Mouse (Mus musculus) 3134 (cell line): ENCODE results near the gene Echdc1.
"Not testable (repeated sequence)": the region's sequence is repeated elsewhere in the genome, so short reads cannot be mapped to it uniquely, and the experiment has no call there.

Experiments used
- DNase-seq: peaks from one replicate; pipeline ENCODE4 v3.0.0-alpha.2; 2011; ENCODE audit warnings: low spot score; ENCODE audit not compliant: insufficient read length; ENCODE audit errors: extremely low read depth

Gene Echdc1

GRCm38 (mm10) chr10:29313064-29313638 lies at the start of gene Echdc1:
Gene Echdc1 (plus strand): TSS chr10:29313166.
- peak; percentile 90 for DNase-seq

- DNase-seq = no peak
Observed at GRCm38 (mm10) chr10:29281736-29282135, 31.2 kb upstream of the Echdc1 start.

- no peak for DNase-seq
Observed at GRCm38 (mm10) chr10:29285757-29286156, 27.2 kb upstream of the Echdc1 start.

GRCm38 (mm10) chr10:29302230-29302629 lies 10.7 kb upstream of the Echdc1 start:
- no peak for DNase-seq

GRCm38 (mm10) chr10:29311480-29312219 lies 1.3 kb upstream of the Echdc1 start:
- DNase-seq = no peak

GRCm38 (mm10) chr10:29313905-29314304 lies 939 bp downstream of the Echdc1 start:
- DNase-seq = peak; percentile 13

- DNase-seq = no peak
Observed at GRCm38 (mm10) chr10:29324817-29325216, 11.9 kb downstream of the Echdc1 start.

GRCm38 (mm10) chr10:29333836-29334235 lies 20.9 kb downstream of the Echdc1 start:
- DNase-seq = no peak

- DNase-seq = peak; percentile 23
Observed at GRCm38 (mm10) chr10:29338355-29339056, 25.5 kb downstream of the Echdc1 start.

GRCm38 (mm10) chr10:29344232-29344631 lies 31.3 kb downstream of the Echdc1 start:
- DNase-seq = no peak

- no peak for DNase-seq
Observed at GRCm38 (mm10) chr10:29346638-29347037, 33.7 kb downstream of the Echdc1 start.

GRCm38 (mm10) chr10:29351420-29351819 lies 38.5 kb downstream of the Echdc1 start:
- no peak for DNase-seq

- no peak for DNase-seq
Observed at GRCm38 (mm10) chr10:29352575-29352974, 39.6 kb downstream of the Echdc1 start.

- DNase-seq = no peak
Observed at GRCm38 (mm10) chr10:29354183-29354582, 41.2 kb downstream of the Echdc1 start.

- no peak for DNase-seq
Observed at GRCm38 (mm10) chr10:29361095-29361463, 48.1 kb downstream of the Echdc1 start.

- DNase-seq = peak; percentile 83
Observed at GRCm38 (mm10) chr10:29361464-29362196, 48.7 kb downstream of the Echdc1 start.

- DNase-seq = no peak
Observed at GRCm38 (mm10) chr10:29362197-29362900, 49.4 kb downstream of the Echdc1 start, which contains the start of gene Rnf146. Gene Rnf146 (minus strand): TSS chr10:29362442.

GRCm38 (mm10) chr10:29374065-29374464 lies 61.1 kb downstream of the Echdc1 start:
- DNase-seq = no peak

- no peak for DNase-seq
Observed at GRCm38 (mm10) chr10:29381558-29381957, 68.6 kb downstream of the Echdc1 start.

GRCm38 (mm10) chr10:29394890-29395289 lies 81.9 kb downstream of the Echdc1 start:
- DNase-seq = not testable (repeated sequence)
